Mouse (Mus musculus): ENCODE measurements around the gene Ipo7. TPM values are rescaled to one million over a fixed set of nuclear protein-coding genes. Genes with fewer than 3 reads are reported as not detected.

Gene Ipo7
- polyA plus RNA-seq, 1 experiment from 2014 or later: 18.8 TPM

DNA sequence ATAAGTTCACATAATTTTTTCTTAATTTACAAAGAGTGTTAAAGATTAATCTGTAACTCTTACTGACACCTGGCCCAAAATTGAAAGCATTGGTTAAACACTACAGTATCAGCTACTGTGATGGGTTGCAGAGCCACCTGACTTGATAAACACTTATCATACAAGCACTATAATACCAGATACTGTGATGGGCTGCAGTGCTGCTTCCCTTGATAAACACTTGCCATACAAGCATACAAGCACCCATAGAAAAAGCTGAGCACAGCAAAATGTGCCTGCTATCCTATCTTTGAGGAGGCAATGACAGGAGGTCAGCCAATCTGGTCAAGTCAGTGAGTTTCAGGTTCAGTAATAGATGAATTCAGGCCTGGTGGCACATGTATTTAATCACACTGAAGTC lies 67.1 kb downstream of the Ipo7 start:
- H3K27ac ChIP-seq (ENCODE audit: low read length): no peak overlapping the region
- no peak for ATAC-seq (ENCODE audit: low read depth)
- no peaks in the 10 kb centered on the region for H3K27me3 ChIP-seq (ENCODE audit: control insufficient read depth, insufficient read depth, low read depth, low read length)
- H3K36me3 ChIP-seq (ENCODE audit: control insufficient read depth, insufficient read depth): peaks cover 55% of the 10 kb centered on the region
- no peaks in the 10 kb centered on the region for H3K9me3 ChIP-seq (replicated peaks; ENCODE audit: control insufficient read depth, low read length)
- no peak overlapping the region for H3K4me2 ChIP-seq (ENCODE audit: low read depth, low read length)
- no peak overlapping the region for H3K4me3 ChIP-seq (ENCODE audit: low read depth, low read length)
- H3K9ac ChIP-seq (ENCODE audit: low read depth, low read length): no peak overlapping the region
- H3K4me1 ChIP-seq (ENCODE audit: control insufficient read depth, low read depth, low read length): no peaks in the 10 kb centered on the region; the same call in 1 of the 2 replicates

DNA sequence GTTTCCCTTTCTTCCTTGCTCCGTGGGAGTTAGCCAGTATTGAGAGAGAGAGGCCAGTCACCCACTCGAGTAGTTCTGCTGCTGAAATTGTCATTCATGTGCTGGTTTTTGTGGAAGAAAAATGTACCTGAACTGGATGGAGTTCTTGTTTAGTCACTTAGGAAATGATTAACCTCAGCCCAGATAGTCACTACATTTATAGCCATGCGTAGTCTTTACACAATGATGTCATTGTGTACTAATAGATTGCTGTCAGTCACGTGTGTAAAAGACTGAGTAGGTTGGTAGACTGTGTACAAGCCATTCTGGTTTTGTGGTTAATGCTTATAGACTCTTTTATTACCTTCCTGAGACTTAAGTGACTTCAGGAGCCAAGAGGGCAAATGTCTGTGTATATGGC lies 69.8 kb downstream of the Ipo7 start:
- Histone ChIP-seq H3K4me2 (ENCODE audit: low read depth, low read length) (no peak overlapping the region), H3K27me3 (ENCODE audit: control insufficient read depth, insufficient read depth, low read depth, low read length) (no peaks in the 10 kb centered on the region), H3K36me3 (ENCODE audit: control insufficient read depth, insufficient read depth) (peaks cover 43% of the 10 kb centered on the region), H3K4me1 (ENCODE audit: control insufficient read depth, low read depth, low read length) (no peaks in the 10 kb centered on the region; the same call in 1 of the 2 replicates), H3K27ac (ENCODE audit: low read length) (peak overlapping the region; percentile 51), H3K9me3 (replicated peaks; ENCODE audit: control insufficient read depth, low read length) (no peaks in the 10 kb centered on the region), H3K9ac (ENCODE audit: low read depth, low read length) (no peak overlapping the region), H3K4me3 (ENCODE audit: low read depth, low read length) (no peak overlapping the region)
- 67% methylated on average over 4 of the region's 4 CpGs for WGBS (ENCODE audit: insufficient replicate concordance)
- peak; percentile 87 for ATAC-seq (ENCODE audit: low read depth)

DNA sequence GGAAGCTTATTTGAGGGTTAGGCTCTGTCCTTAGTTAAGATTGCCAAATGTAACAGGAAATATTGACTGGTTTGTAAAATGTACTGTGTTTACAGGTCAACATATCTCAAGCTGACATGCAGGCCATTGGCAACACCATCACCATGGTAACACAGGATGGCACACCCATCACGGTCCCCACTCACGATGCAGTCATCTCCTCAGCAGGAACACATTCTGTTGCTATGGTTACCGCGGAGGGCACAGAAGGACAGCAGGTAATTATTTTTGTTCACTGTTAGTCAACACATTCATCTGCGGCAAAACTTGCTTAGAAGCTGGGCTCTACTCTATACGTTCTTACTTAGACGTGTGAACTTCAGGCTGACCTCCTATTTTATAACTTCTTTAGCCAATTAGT lies 73.6 kb downstream of the Ipo7 start:
- Histone ChIP-seq H3K9ac (ENCODE audit: low read depth, low read length) (no peak overlapping the region), H3K27me3 (ENCODE audit: control insufficient read depth, insufficient read depth, low read depth, low read length) (no peaks in the 10 kb centered on the region), H3K36me3 (ENCODE audit: control insufficient read depth, insufficient read depth) (peaks cover 42% of the 10 kb centered on the region), H3K4me1 (ENCODE audit: control insufficient read depth, low read depth, low read length) (peaks cover 2% of the 10 kb centered on the region), H3K9me3 (replicated peaks; ENCODE audit: control insufficient read depth, low read length) (no peaks in the 10 kb centered on the region), H3K27ac (ENCODE audit: low read length) (no peak overlapping the region), H3K4me3 (ENCODE audit: low read depth, low read length) (no peak overlapping the region), H3K4me2 (ENCODE audit: low read depth, low read length) (no peak overlapping the region)
- WGBS (ENCODE audit: insufficient replicate concordance): 79% methylated on average over 7 of the region's 7 CpGs
- no peak for ATAC-seq (ENCODE audit: low read depth)

DNA sequence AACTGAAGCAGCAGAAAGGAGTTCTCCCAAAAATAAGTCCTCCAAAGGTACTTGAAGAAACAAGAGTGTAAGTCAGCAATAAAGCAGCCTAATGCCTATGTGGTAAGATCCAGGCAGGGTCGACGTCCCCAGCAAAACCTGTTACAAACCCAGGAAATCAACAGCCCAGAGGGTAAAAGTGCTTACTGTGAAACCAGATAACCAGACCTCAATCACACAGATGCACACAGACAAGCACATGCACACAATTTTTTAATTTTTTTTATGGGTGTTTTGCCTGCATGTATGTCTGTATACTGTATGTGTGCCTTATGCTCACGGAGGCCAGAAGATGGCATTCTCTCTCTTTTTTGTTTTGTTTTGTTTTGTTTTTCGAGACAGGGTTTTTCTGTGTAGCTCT lies 78.3 kb downstream of the Ipo7 start:
- H3K36me3 ChIP-seq (ENCODE audit: control insufficient read depth, insufficient read depth): peaks cover 30% of the 10 kb centered on the region
- no peaks in the 10 kb centered on the region for H3K27me3 ChIP-seq (ENCODE audit: control insufficient read depth, insufficient read depth, low read depth, low read length)
- peak; percentile 46; the same call in 1 of the 2 replicates for ATAC-seq (ENCODE audit: low read depth)
- H3K9me3 ChIP-seq (replicated peaks; ENCODE audit: control insufficient read depth, low read length): no peaks in the 10 kb centered on the region
- peaks cover 2% of the 10 kb centered on the region; the same call in 1 of the 2 replicates for H3K4me1 ChIP-seq (ENCODE audit: control insufficient read depth, low read depth, low read length)
- no peak overlapping the region for H3K9ac ChIP-seq (ENCODE audit: low read depth, low read length)
- no peak overlapping the region for H3K4me2 ChIP-seq (ENCODE audit: low read depth, low read length)
- 33% methylated on average over 4 of the region's 4 CpGs for WGBS (ENCODE audit: insufficient replicate concordance)
- H3K4me3 ChIP-seq (ENCODE audit: low read depth, low read length): no peak overlapping the region
- no peak overlapping the region for H3K27ac ChIP-seq (ENCODE audit: low read length)

DNA sequence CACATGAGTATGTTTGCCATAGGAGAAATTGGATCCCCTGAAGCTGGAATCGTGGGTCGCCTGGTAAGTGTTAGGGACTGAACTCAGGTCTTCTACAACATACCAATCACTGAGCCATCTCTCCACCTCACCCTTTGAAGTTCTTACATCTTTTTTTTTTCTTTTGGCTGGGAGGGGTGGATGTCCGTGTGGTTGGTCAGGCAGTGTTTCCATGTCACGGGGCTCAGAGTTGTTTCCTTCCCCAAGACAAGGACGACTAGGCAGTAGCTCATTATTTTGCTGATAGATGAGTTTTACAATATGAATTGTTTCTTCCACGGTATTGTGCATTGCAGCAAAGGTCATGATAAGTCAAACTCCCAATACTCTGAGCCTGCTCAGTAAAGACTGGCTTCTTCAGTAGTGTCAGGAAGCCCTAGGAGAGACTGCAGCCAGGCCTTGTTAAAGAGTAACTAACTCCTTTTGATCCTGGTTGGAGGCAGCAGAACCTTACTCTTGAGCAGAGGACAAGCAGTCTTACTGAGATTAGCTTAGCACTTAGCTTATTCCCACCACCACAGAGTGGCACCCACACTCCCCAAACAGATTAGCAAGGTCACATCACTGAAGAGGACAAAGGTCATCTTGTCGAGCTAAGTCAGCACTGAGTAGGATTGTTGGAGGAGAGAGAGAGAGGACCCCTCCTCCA lies 79.2 kb downstream of the Ipo7 start:
- H3K36me3 ChIP-seq (ENCODE audit: control insufficient read depth, insufficient read depth): peaks cover 24% of the 10 kb centered on the region
- ATAC-seq (ENCODE audit: low read depth): peak; percentile 63
- peak overlapping the region; percentile 21; the same call in 1 of the 2 replicates for H3K27ac ChIP-seq (ENCODE audit: low read length)
- no peak overlapping the region for H3K4me3 ChIP-seq (ENCODE audit: low read depth, low read length)
- H3K9ac ChIP-seq (ENCODE audit: low read depth, low read length): no peak overlapping the region
- no peaks in the 10 kb centered on the region for H3K9me3 ChIP-seq (replicated peaks; ENCODE audit: control insufficient read depth, low read length)
- no peaks in the 10 kb centered on the region for H3K27me3 ChIP-seq (ENCODE audit: control insufficient read depth, insufficient read depth, low read depth, low read length)
- WGBS (ENCODE audit: insufficient replicate concordance): 51% methylated on average over 7 of the region's 7 CpGs
- H3K4me1 ChIP-seq (ENCODE audit: control insufficient read depth, low read depth, low read length): peaks cover 2% of the 10 kb centered on the region; the same call in 1 of the 2 replicates
- H3K4me2 ChIP-seq (ENCODE audit: low read depth, low read length): 0 out of 2 replicates have a peak overlapping the region, but pooled peaks have one; percentile 4

DNA sequence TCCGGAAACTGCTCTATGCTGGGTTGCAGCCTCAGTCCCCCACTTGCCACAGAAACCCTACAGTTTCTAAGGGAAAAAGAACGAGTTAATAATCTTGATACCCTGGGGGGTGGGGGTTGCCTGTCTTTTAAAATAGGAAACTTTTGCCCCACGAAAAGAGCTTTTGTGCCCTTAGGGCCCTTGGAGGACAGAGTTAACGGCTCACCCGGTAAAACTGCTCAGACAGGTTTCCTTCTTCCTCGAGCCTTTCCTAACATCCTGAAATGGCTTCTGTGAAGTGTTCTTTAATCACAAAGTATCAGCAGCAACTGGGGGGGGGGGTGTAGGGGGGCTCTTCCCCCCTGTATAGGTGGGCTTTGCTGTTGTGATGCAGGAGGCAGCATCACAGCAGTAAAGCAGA lies 82.8 kb downstream of the Ipo7 start:
- no peak for ATAC-seq (ENCODE audit: low read depth)
- Histone ChIP-seq H3K9me3 (replicated peaks; ENCODE audit: control insufficient read depth, low read length) (no peaks in the 10 kb centered on the region), H3K27me3 (ENCODE audit: control insufficient read depth, insufficient read depth, low read depth, low read length) (no peaks in the 10 kb centered on the region), H3K4me2 (ENCODE audit: low read depth, low read length) (no peak overlapping the region), H3K27ac (ENCODE audit: low read length) (no peak overlapping the region), H3K4me3 (ENCODE audit: low read depth, low read length) (no peak overlapping the region), H3K36me3 (ENCODE audit: control insufficient read depth, insufficient read depth) (no peaks in the 10 kb centered on the region; the same call in 1 of the 2 replicates), H3K4me1 (ENCODE audit: control insufficient read depth, low read depth, low read length) (peaks cover 2% of the 10 kb centered on the region; the same call in 1 of the 2 replicates), H3K9ac (ENCODE audit: low read depth, low read length) (no peak overlapping the region)
- WGBS (ENCODE audit: insufficient replicate concordance): 52% methylated on average over 6 of the region's 6 CpGs

DNA sequence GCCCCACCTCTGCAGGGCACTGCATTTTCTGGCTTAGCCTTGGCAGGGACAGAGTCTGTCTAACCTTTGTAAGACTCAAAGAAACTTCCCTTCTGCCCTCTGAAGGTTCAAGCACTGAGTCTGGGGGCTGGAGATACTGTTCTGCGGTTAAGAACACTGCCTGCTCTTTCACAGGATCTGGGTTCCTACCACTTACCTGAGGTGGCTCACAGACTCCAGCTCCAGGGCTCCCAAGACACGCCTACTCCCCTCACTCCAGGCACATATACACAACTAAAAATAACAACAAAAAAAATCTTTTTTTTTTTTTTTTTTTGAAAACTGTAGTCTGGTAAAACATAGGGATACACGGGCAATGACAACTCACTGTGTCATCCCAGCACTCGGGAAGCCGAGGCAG lies 83.2 kb downstream of the Ipo7 start:
- H3K36me3 ChIP-seq (ENCODE audit: control insufficient read depth, insufficient read depth): no peaks in the 10 kb centered on the region
- no peak overlapping the region for H3K4me2 ChIP-seq (ENCODE audit: low read depth, low read length)
- ATAC-seq (ENCODE audit: low read depth): no peak

DNA sequence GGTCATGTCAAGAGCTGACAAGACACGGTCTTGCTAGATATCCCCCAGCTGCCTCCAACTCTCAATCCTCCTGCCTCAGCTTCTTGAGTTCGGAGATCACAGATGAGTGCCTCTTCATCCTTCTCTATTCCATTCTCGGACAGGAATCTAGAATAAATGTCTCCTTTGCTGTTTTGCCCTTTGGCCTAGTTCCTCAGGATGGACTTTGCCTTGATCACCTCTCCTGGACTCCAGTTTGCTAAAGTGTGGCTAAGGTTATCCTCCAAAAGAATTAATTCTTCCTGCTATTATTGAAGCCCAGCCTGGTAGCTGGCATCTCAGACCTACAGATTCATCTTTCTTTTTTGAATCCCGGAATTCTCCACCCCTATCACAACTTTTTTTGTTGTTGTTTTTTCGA lies 87.0 kb downstream of the Ipo7 start:
- no peak for ATAC-seq (ENCODE audit: low read depth)
- no peaks in the 10 kb centered on the region for H3K36me3 ChIP-seq (ENCODE audit: control insufficient read depth, insufficient read depth)
- 64% methylated on average over 5 of the region's 5 CpGs for WGBS (ENCODE audit: insufficient replicate concordance)

More for the DNA sequence above, 83.2 kb downstream of the Ipo7 start:
- Histone ChIP-seq H3K4me3 (ENCODE audit: low read depth, low read length) (no peak overlapping the region), H3K27ac (ENCODE audit: low read length) (no peak overlapping the region), H3K9ac (ENCODE audit: low read depth, low read length) (no peak overlapping the region), H3K27me3 (ENCODE audit: control insufficient read depth, insufficient read depth, low read depth, low read length) (no peaks in the 10 kb centered on the region), H3K4me1 (ENCODE audit: control insufficient read depth, low read depth, low read length) (peaks cover 1% of the 10 kb centered on the region; the same call in 1 of the 2 replicates), H3K9me3 (replicated peaks; ENCODE audit: control insufficient read depth, low read length) (no peaks in the 10 kb centered on the region)
- 67% methylated on average over 5 of the region's 5 CpGs for WGBS (ENCODE audit: insufficient replicate concordance)

More for the DNA sequence above, 87.0 kb downstream of the Ipo7 start:
- Histone ChIP-seq H3K4me2 (ENCODE audit: low read depth, low read length) (no peak overlapping the region), H3K9me3 (replicated peaks; ENCODE audit: control insufficient read depth, low read length) (no peaks in the 10 kb centered on the region), H3K4me3 (ENCODE audit: low read depth, low read length) (no peak overlapping the region), H3K27me3 (ENCODE audit: control insufficient read depth, insufficient read depth, low read depth, low read length) (no peaks in the 10 kb centered on the region), H3K4me1 (ENCODE audit: control insufficient read depth, low read depth, low read length) (peaks cover 11% of the 10 kb centered on the region), H3K9ac (ENCODE audit: low read depth, low read length) (no peak overlapping the region), H3K27ac (ENCODE audit: low read length) (no peak overlapping the region)

All from liver, embryonic 16.5 days (tissue).